Mouse (Mus musculus) embryonic fibroblast, embryonic 13.5 days (primary cell): ENCODE data around the gene Rad51b.

Experiments used
- CTCF ChIP-seq: IDR thresholded peaks from 2 replicates; pipeline ENCODE4 v1.5.1; 2011; ENCODE audit warnings: mild to moderate bottlenecking, control low read depth, low read length, moderate library complexity, borderline replicate concordance; ENCODE audit not compliant: insufficient read depth
- POLR2A ChIP-seq: IDR thresholded peaks from 2 replicates; pipeline ENCODE4 v1.6.1; 2011; ENCODE audit warnings: low read depth, mild to moderate bottlenecking, control low read depth, low read length, moderate library complexity

DNA sequence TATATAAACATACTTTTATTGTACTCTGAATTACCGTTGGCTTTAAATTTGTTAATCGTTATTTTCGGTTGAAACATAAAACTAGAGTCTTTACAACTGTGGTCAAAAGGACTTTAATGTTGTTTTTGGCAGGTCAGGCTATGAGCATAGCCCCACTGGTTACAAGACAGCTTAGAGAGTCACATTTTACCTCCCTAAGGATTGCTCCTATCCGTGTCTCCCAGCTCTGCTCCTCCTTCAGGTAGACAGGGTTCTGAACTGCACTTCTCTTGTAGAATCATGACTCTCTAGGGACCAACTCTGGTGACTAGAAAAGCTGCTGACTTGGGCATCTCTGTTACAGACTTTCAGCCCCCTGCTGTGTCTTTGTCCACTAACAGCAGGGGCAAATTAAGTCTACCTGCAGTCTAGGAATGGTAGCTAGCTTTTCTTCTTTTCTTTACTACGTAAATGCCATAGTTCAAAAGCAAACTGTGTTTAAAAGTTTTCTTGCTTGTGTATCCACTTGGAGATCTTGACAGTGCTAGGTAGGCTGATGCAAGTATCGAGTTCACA, 44.3 kb downstream of the Rad51b start:
- TF ChIP-seq CTCF (no peak), POLR2A (no peak)
